ENCODE assay signal across 10 mouse cellular contexts in the genomic region with DNA sequence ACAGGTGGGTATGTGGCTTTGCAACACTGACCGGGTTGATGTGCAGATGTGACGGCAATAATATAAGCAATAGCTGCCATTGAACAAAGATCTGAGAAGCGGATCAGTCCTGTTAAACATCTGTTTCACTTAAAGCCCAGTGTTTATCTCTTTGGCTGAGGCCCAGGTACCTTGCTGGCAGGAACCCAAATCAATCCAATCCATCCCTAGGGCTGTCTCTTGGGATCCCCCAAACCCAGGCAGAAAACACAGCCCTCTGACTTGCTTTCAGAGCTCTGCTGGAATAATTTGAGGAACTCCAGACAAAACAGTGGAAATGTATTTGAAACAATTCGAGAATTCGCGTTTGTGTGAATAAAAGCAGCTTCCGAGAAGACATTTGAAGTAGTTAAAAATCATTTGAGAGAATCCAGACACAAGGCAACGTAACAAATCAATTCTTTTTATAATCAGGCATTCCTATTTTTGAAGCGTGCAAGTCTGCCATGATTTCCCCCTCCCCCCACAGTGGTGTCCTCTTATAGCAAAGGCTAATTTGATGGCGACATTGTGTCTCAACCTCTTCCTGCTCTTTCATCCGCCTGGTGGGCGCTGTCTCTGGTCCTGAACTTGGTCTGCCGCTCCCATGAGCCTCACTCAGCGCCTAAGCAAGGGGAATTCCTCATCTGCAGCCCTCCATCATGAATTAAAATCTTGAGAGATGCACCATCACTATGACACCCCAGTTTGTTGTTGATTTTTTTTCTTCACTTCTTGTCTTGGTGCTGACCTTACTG. TPM values are rescaled to one million over a fixed set of nuclear protein-coding genes. Genes with fewer than 3 reads are reported as not detected.
DNase-seq lines count a peak whose midpoint lies in the region; ATAC-seq and TF ChIP-seq lines count a peak whose summit lies in the region.
"Had no signal": no experiment of that assay in that cellular context is flagged by ENCODE, and none has a peak within 500 bp of the region (broad histone marks: within the 10 kb centered on the region; RNA-seq: fewer than 3 reads in every experiment).

No protein-coding gene starts in this region.

- in situ Hi-C loops in CH12.LX (cut with MboI; ENCODE audit: low pct_ligation_motif_present, low pct_unique_long_range_greater_than_20kb, low sequenced_read_pairs), result no loop called here

- TF ChIP-seq EP300 in CH12.LX (IDR thresholded peaks at IDR 0.05; ENCODE audit: low read length), result no peak

- WGBS in intestine, embryonic 14.5 days, result 20% methylated on average over 14 of the region's 14 CpGs
- WGBS in intestine, postnatal 0 days, result 34% methylated on average over 14 of the region's 14 CpGs
- 40% methylated on average over 14 of the region's 14 CpGs for WGBS in limb, embryonic 14.5 days
- WGBS in midbrain, embryonic 16.5 days, result 44% methylated on average over 14 of the region's 14 CpGs

- no peaks in the 10 kb centered on the region for H3K36me3 ChIP-seq in intestine, embryonic 14.5 days (ENCODE audit: control insufficient read depth, insufficient read depth, low read length)
- H3K36me3 ChIP-seq in intestine, postnatal 0 days (ENCODE audit: control insufficient read depth, insufficient read depth), result no peaks in the 10 kb centered on the region
- H3K36me3 ChIP-seq in CH12.LX (replicated peaks in 1 of 2; ENCODE audit: control insufficient read depth in 1 of 2, insufficient read depth in 1 of 2, low read length in 1 of 2), result no peaks in the 10 kb centered on the region
- H3K36me3 ChIP-seq in limb, embryonic 14.5 days (ENCODE audit: control insufficient read depth, insufficient read depth, low read length), result no peaks in the 10 kb centered on the region
- H3K36me3 ChIP-seq in midbrain, embryonic 16.5 days (ENCODE audit: control insufficient read depth, insufficient read depth, low read length), result no peaks in the 10 kb centered on the region
- H3K36me3 ChIP-seq: lung, embryonic 15.5 days had no signal

- no peak overlapping the region for H3K4me3 ChIP-seq in intestine, embryonic 14.5 days (ENCODE audit: low read depth, low read length)
- H3K4me3 ChIP-seq in intestine, postnatal 0 days (ENCODE audit: low read depth, low read length), result no peak overlapping the region
- no peak overlapping the region for H3K4me3 ChIP-seq in CH12.LX (replicated peaks in 1 of 3; ENCODE audit: low read depth in 2 of 3, low read length in 2 of 3, poor library complexity in 1 of 3)
- H3K4me3 ChIP-seq in limb, embryonic 14.5 days (replicated peaks; ENCODE audit: low read length), result no peak overlapping the region
- no peak overlapping the region for H3K4me3 ChIP-seq in midbrain, embryonic 16.5 days (ENCODE audit: low read depth, low read length)
- H3K4me3 ChIP-seq: lung, embryonic 15.5 days had no signal

- dilution Hi-C loops in CH12.LX (cut with MboI; ENCODE audit: extremely low pct_ligation_motif_present, extremely low pct_unique_long_range_greater_than_20kb, low sequenced_read_pairs), result no loop called here

- TF ChIP-seq CTCF in intestine, postnatal 0 days (IDR thresholded peaks at IDR 0.05; ENCODE audit: low read depth), result no peak
- no peak for TF ChIP-seq CTCF in CH12.LX (conservative IDR thresholded peaks at IDR 0.05 in 1 of 2, IDR thresholded peaks at IDR 0.05 in 1 of 2; ENCODE audit: low read depth in 2 of 2, low read length in 2 of 2)

- H3K4me1 ChIP-seq in intestine, embryonic 14.5 days (replicated peaks; ENCODE audit: control insufficient read depth, insufficient read depth, low read length), result 0 out of 2 replicates have a peak, but pooled peaks cover 10% of the 10 kb centered on the region
- H3K4me1 ChIP-seq in intestine, postnatal 0 days (replicated peaks; ENCODE audit: control insufficient read depth, insufficient read depth, low read length), result no peaks in the 10 kb centered on the region
- H3K4me1 ChIP-seq in CH12.LX (ENCODE audit: control insufficient read depth in 1 of 2, insufficient read depth in 2 of 2), result no peaks in the 10 kb centered on the region
- H3K4me1 ChIP-seq in limb, embryonic 14.5 days (ENCODE audit: control insufficient read depth, insufficient read depth, low read length), result no peaks in the 10 kb centered on the region
- H3K4me1 ChIP-seq in midbrain, embryonic 16.5 days (ENCODE audit: control insufficient read depth, insufficient read depth, low read length), result no peaks in the 10 kb centered on the region; the same call in 1 of the 2 replicates
- H3K4me1 ChIP-seq: lung, embryonic 15.5 days had no signal

- H3K27me3 ChIP-seq in intestine, embryonic 14.5 days (replicated peaks; ENCODE audit: control insufficient read depth, insufficient read depth, low read length), result no peaks in the 10 kb centered on the region
- H3K27me3 ChIP-seq in intestine, postnatal 0 days (replicated peaks; ENCODE audit: control insufficient read depth, insufficient read depth, low read length), result no peaks in the 10 kb centered on the region
- H3K27me3 ChIP-seq in CH12.LX (replicated peaks), result peaks cover 82% of the 10 kb centered on the region
- H3K27me3 ChIP-seq in limb, embryonic 14.5 days (ENCODE audit: control insufficient read depth, insufficient read depth, low read length), result no peaks in the 10 kb centered on the region
- H3K27me3 ChIP-seq in midbrain, embryonic 16.5 days (ENCODE audit: control insufficient read depth, insufficient read depth, low read depth, low read length), result no peaks in the 10 kb centered on the region
- H3K27me3 ChIP-seq: lung, embryonic 15.5 days had no signal

- TF ChIP-seq RAD21 in CH12.LX (IDR thresholded peaks at IDR 0.05; ENCODE audit: low read depth, low read length), result no peak

- no peak overlapping the region for H3K4me2 ChIP-seq in intestine, embryonic 14.5 days (ENCODE audit: low read length)
- no peak overlapping the region for H3K4me2 ChIP-seq in intestine, postnatal 0 days (replicated peaks; ENCODE audit: low read depth)
- H3K4me2 ChIP-seq in CH12.LX (ENCODE audit: insufficient read depth, low read depth, poor library complexity, severe bottlenecking), result no peak overlapping the region
- H3K4me2 ChIP-seq in limb, embryonic 14.5 days (replicated peaks; ENCODE audit: low read depth, low read length, severe bottlenecking), result no peak overlapping the region
- no peak overlapping the region for H3K4me2 ChIP-seq in midbrain, embryonic 16.5 days (ENCODE audit: low read length)
- H3K4me2 ChIP-seq: lung, embryonic 15.5 days had no signal

- no peaks in the 10 kb centered on the region for H3K9me3 ChIP-seq in intestine, embryonic 14.5 days (ENCODE audit: control insufficient read depth, low read length)
- no peaks in the 10 kb centered on the region for H3K9me3 ChIP-seq in intestine, postnatal 0 days (ENCODE audit: control insufficient read depth)
- H3K9me3 ChIP-seq in CH12.LX (replicated peaks; ENCODE audit: low read length), result no peaks in the 10 kb centered on the region
- H3K9me3 ChIP-seq in limb, embryonic 14.5 days (ENCODE audit: control insufficient read depth, low read length), result no peaks in the 10 kb centered on the region
- H3K9me3 ChIP-seq in midbrain, embryonic 16.5 days (replicated peaks; ENCODE audit: control insufficient read depth, low read length, poor library complexity, severe bottlenecking), result no peaks in the 10 kb centered on the region
- H3K9me3 ChIP-seq: lung, embryonic 15.5 days had no signal

- no peak for TF ChIP-seq POLR2A in CH12.LX (IDR thresholded peaks at IDR 0.05; ENCODE audit: low read depth, low read length)
- no peak for TF ChIP-seq POLR2A in limb, embryonic 14.5 days (IDR thresholded peaks at IDR 0.05; ENCODE audit: borderline replicate concordance, extremely low read depth, insufficient read depth, insufficient read length)

- H3K9ac ChIP-seq in intestine, embryonic 14.5 days (ENCODE audit: low read length), result no peak overlapping the region
- no peak overlapping the region for H3K9ac ChIP-seq in intestine, postnatal 0 days (ENCODE audit: low read depth, low read length)
- H3K9ac ChIP-seq in CH12.LX (ENCODE audit: insufficient read depth, low read depth), result no peak overlapping the region
- no peak overlapping the region for H3K9ac ChIP-seq in limb, embryonic 14.5 days (ENCODE audit: low read depth, low read length, severe bottlenecking)
- H3K9ac ChIP-seq in midbrain, embryonic 16.5 days (ENCODE audit: low read depth, low read length), result no peak overlapping the region
- H3K9ac ChIP-seq: lung, embryonic 15.5 days had no signal

- H3K79me2 ChIP-seq in CH12.LX (replicated peaks; ENCODE audit: control insufficient read depth, extremely low read depth, insufficient read depth, poor library complexity, severe bottlenecking), result no peaks in the 10 kb centered on the region

- ATAC-seq in intestine, embryonic 14.5 days (replicated peaks; ENCODE audit: low FRiP score, low TSS enrichment, low read depth), result peak; percentile 70; the same call in 1 of the 2 replicates
- ATAC-seq in intestine, postnatal 0 days, result no peak
- no peak for ATAC-seq in limb, embryonic 14.5 days (ENCODE audit: low FRiP score, low read depth)
- no peak for ATAC-seq in midbrain, embryonic 16.5 days
- no peak for ATAC-seq in megakaryocyte-erythroid progenitor cell, adult 5-6 weeks (replicated peaks; ENCODE audit: low FRiP score, low TSS enrichment, poor library complexity, severe bottlenecking)

- H3K27ac ChIP-seq in intestine, embryonic 14.5 days (ENCODE audit: low read depth), result no peak overlapping the region
- H3K27ac ChIP-seq in intestine, postnatal 0 days (ENCODE audit: low read depth, low read length), result no peak overlapping the region
- no peak overlapping the region for H3K27ac ChIP-seq in CH12.LX (ENCODE audit: insufficient read depth, low read depth)
- no peak overlapping the region for H3K27ac ChIP-seq in limb, embryonic 14.5 days (replicated peaks; ENCODE audit: low read depth, low read length)
- H3K27ac ChIP-seq in midbrain, embryonic 16.5 days (ENCODE audit: low read length), result no peak overlapping the region
- H3K27ac ChIP-seq: lung, embryonic 15.5 days had no signal

- peak; percentile 89 for DNase-seq in intestine, embryonic 14.5 days (ENCODE audit: low spot score)
- DNase-seq in CH12.LX (ENCODE audit: extremely low read depth), result peak; percentile 30
- DNase-seq in adrenal gland, postnatal 10 days, result peak; percentile 65
- peak; percentile 65 for DNase-seq in limb, embryonic 14.5 days (ENCODE audit: low spot score)
- DNase-seq in left cerebral cortex, adult 18-20 months (ENCODE audit: low spot score in 2 of 2), result no peak

RNA-seq across cellular contexts. Expression of a gene that starts 25.2 kb away (rescaled TPM):
- polyA plus RNA-seq in intestine, embryonic 14.5 days (2014; fragmentation: Nextera tagmentation; extraction: Ambion mirVana), result 0.08 and 0.22 TPM in 2 replicates
- polyA plus RNA-seq in intestine, postnatal 0 days (2015; fragmentation: Nextera tagmentation; extraction: Ambion mirVana), result not detected in 2 replicates
- not detected in 2 replicates for total RNA-seq in CH12.LX (2012; rRNA removed)
- not detected in 2 replicates for total RNA-seq in CH12.LX (2014; rRNA removed)
- not detected in 2 replicates for polyA plus RNA-seq in CH12.LX (2012; ENCODE audit: insufficient read length, low read depth)
- total RNA-seq in adrenal gland, postnatal 10 days (2021), result under 1 TPM; 0.33 to 0.64 TPM
- 0.03 TPM in 1 of 2 replicates, not detected in the other for polyA plus RNA-seq in limb, embryonic 14.5 days (2012; rRNA removed)
- polyA plus RNA-seq in limb, embryonic 14.5 days (2014; fragmentation: Nextera tagmentation; extraction: Ambion mirVana), result not detected in 2 replicates
- 10 to 100 TPM; 75.5 to 83.1 TPM for total RNA-seq in left cerebral cortex, adult 18-20 months (2021)
- 6.1 and 6.5 TPM in 2 replicates for polyA plus RNA-seq in midbrain, embryonic 16.5 days (2015; fragmentation: Nextera tagmentation; extraction: Ambion mirVana)
- total RNA-seq in megakaryocyte-erythroid progenitor cell, adult 5-6 weeks (2014; fragmentation: Nextera tagmentation), result not detected in 2 replicates
- not detected in 2 replicates for total RNA-seq in megakaryocyte-erythroid progenitor cell, adult 5-6 weeks (2017)
- total RNA-seq: heart, adult 18-20 months had no signal
- polyA plus RNA-seq: lung, embryonic 15.5 days had no signal

Comparison
In these comparisons a context has a peak if more than half of its experiments do, and no peak if none do; other contexts are left out.
1. DNase-seq: peak in intestine, embryonic 14.5 days (single experiment), CH12.LX (single experiment), adrenal gland, postnatal 10 days (single experiment) and limb, embryonic 14.5 days (single experiment); none in left cerebral cortex, adult 18-20 months (0 of 2).